8 mouse cellular contexts compared by ENCODE assay signal in genomic region chr5:143269363-143270150, GRCm38 (mm10). TPM values are rescaled to one million over a fixed set of nuclear protein-coding genes. Genes with fewer than 3 reads are reported as not detected.
DNase-seq lines count a peak whose midpoint lies in the region; ATAC-seq and TF ChIP-seq lines count a peak whose summit lies in the region.

Zfp316 (minus strand) TSS chr5:143270022.

- no peaks in the 10 kb centered on the region for H3K9me3 ChIP-seq in MEL (replicated peaks; ENCODE audit: insufficient read depth, low read length)
- no peaks in the 10 kb centered on the region for H3K9me3 ChIP-seq in hindbrain, embryonic 10.5 days
- H3K9me3 ChIP-seq in lung, postnatal 0 days (ENCODE audit: low read length) = no peaks in the 10 kb centered on the region

- WGBS in hindbrain, embryonic 10.5 days = 1% methylated on average over 79 of the region's 79 CpGs
- WGBS in lung, postnatal 0 days = under 1% methylated on average over 52 of the region's 79 CpGs

- TF ChIP-seq CTCF in MEL (IDR thresholded peaks at IDR 0.05 in 2 of 3, conservative IDR thresholded peaks at IDR 0.05 in 1 of 3; ENCODE audit: control insufficient read depth in 1 of 3, insufficient read depth in 1 of 3, low read depth in 2 of 3, low read length in 3 of 3, poor library complexity in 1 of 3, severe bottlenecking in 1 of 3) = no peak
- TF ChIP-seq CTCF in lung, postnatal 0 days (IDR thresholded peaks at IDR 0.05) = no peak

- no peaks in the 10 kb centered on the region for H3K27me3 ChIP-seq in MEL (ENCODE audit: control insufficient read depth in 1 of 2, insufficient read depth in 2 of 2, low read length in 2 of 2)
- peaks cover under 1% of the 10 kb centered on the region; the same call in 1 of the 2 replicates for H3K27me3 ChIP-seq in hindbrain, embryonic 10.5 days (ENCODE audit: insufficient read depth, poor library complexity, severe bottlenecking)
- H3K27me3 ChIP-seq in lung, postnatal 0 days (replicated peaks; ENCODE audit: insufficient read depth, low read length) = no peaks in the 10 kb centered on the region

- TF ChIP-seq RAD21 in MEL (IDR thresholded peaks at IDR 0.05; ENCODE audit: low read depth, low read length) = no peak

- H3K9ac ChIP-seq in MEL (ENCODE audit: control insufficient read depth, low read depth, low read length, poor library complexity, severe bottlenecking) = peak within 1 kb of the TSS; percentile 81
- peak within 1 kb of the TSS; percentile 52 for H3K9ac ChIP-seq in lung, postnatal 0 days (replicated peaks; ENCODE audit: low read depth)

- DNase-seq in MEL (ENCODE audit: low read depth, low spot score) = peak; percentile 79
- DNase-seq in cerebellum, adult 8-10 months = peak; percentile 75
- peak; percentile 58 to 74 for DNase-seq in frontal cortex, postnatal 10 days (ENCODE audit: low spot score in 2 of 2)
- peak; percentile 71 for DNase-seq in hindbrain, embryonic 10.5 days (ENCODE audit: low spot score)
- DNase-seq in layer of hippocampus, postnatal 10 days (ENCODE audit: low spot score in 2 of 2) = peak; percentile 72 to 83
- DNase-seq in lung, postnatal 0 days (ENCODE audit: low spot score) = peak; percentile 69
- peak; percentile 62 for DNase-seq in ovary, postnatal 14 days (ENCODE audit: low spot score)
- DNase-seq in thymus, postnatal 14 days = peak; percentile 58

- H3K36me3 ChIP-seq in MEL (ENCODE audit: control insufficient read depth in 1 of 2, insufficient read depth in 2 of 2, low read length in 2 of 2) = peaks cover 0 to 20% of the 10 kb centered on the region in 2 experiments; a peak in 2 of 4 replicates
- peaks cover 6% of the 10 kb centered on the region for H3K36me3 ChIP-seq in hindbrain, embryonic 10.5 days
- H3K36me3 ChIP-seq in lung, postnatal 0 days (ENCODE audit: insufficient read depth, low read length) = no peaks in the 10 kb centered on the region

- peaks cover 7% of the 10 kb centered on the region for H3K79me2 ChIP-seq in MEL (ENCODE audit: control insufficient read depth, insufficient read depth, low read length, poor library complexity)

- peak within 1 kb of the TSS; percentile 94 for H3K4me2 ChIP-seq in lung, postnatal 0 days (replicated peaks; ENCODE audit: low read depth, low read length)

- peak within 1 kb of the TSS; percentile 79 to 97 for H3K4me3 ChIP-seq in MEL (ENCODE audit: control insufficient read depth in 1 of 2, insufficient read depth in 1 of 2, low read depth in 2 of 2, low read length in 2 of 2)
- H3K4me3 ChIP-seq in hindbrain, embryonic 10.5 days = peak within 1 kb of the TSS; percentile 98
- peak within 1 kb of the TSS; percentile 88 for H3K4me3 ChIP-seq in lung, postnatal 0 days (ENCODE audit: low read depth, low read length)

- TF ChIP-seq POLR2A in MEL (IDR thresholded peaks at IDR 0.05; ENCODE audit: control insufficient read depth in 1 of 2, insufficient read depth in 1 of 2, low read depth in 1 of 2, low read length in 2 of 2, poor library complexity in 1 of 2) = peak; percentile 50 to 63; a peak in 3 of 4 replicates

- peaks cover 8 to 37% of the 10 kb centered on the region in 2 experiments for H3K4me1 ChIP-seq in MEL (ENCODE audit: control insufficient read depth in 1 of 2, insufficient read depth in 2 of 2, low read length in 2 of 2)
- peaks cover 37% of the 10 kb centered on the region for H3K4me1 ChIP-seq in hindbrain, embryonic 10.5 days (replicated peaks)
- no peaks in the 10 kb centered on the region for H3K4me1 ChIP-seq in lung, postnatal 0 days (ENCODE audit: insufficient read depth, low read depth, low read length)

- ATAC-seq in lung, postnatal 0 days = peak; percentile 89

- 0 out of 4 replicates have a peak, but pooled peaks of 1 of the 2 experiments have one; percentile 18 for TF ChIP-seq EP300 in MEL (IDR thresholded peaks at IDR 0.05; ENCODE audit: low read depth in 1 of 2, low read length in 2 of 2)
- TF ChIP-seq EP300 in lung, postnatal 0 days (IDR thresholded peaks at IDR 0.05) = no peak

- H3K27ac ChIP-seq in MEL (ENCODE audit: control insufficient read depth, low read depth, low read length) = peak within 1 kb of the TSS; percentile 32
- H3K27ac ChIP-seq in hindbrain, embryonic 10.5 days = peak within 1 kb of the TSS; percentile 98
- H3K27ac ChIP-seq in lung, postnatal 0 days (ENCODE audit: low read length) = no peak within 1 kb of the TSS

TF ChIP-seq in MEL, 35 proteins besides CTCF, POLR2A, EP300 and RAD21:
- TF ChIP-seq RCOR1 (IDR thresholded peaks at IDR 0.05; ENCODE audit: low read depth, low read length) (no peak), POLR2AphosphoS2 (IDR thresholded peaks at IDR 0.05; ENCODE audit: low read length) (no peak), ELF1 (IDR thresholded peaks at IDR 0.05; ENCODE audit: low read depth, low read length) (peak; percentile 71), ZC3H11A (IDR thresholded peaks at IDR 0.05; ENCODE audit: low read depth, low read length) (no peak), MYC (IDR thresholded peaks at IDR 0.05; ENCODE audit: low read depth, low read length) (0 out of 2 replicates have a peak, but pooled peaks have one; percentile 21), MAZ (IDR thresholded peaks at IDR 0.05; ENCODE audit: low read depth, low read length) (peak; percentile 64; the same call in 1 of the 2 replicates), MXI1 (IDR thresholded peaks at IDR 0.05; ENCODE audit: low read depth, low read length) (peak; percentile 58), MAFK (IDR thresholded peaks at IDR 0.05; ENCODE audit: borderline replicate concordance, low read depth, low read length) (no peak), NRF1 (IDR thresholded peaks at IDR 0.05; ENCODE audit: insufficient read depth, low read depth, low read length, poor library complexity, severe bottlenecking) (peak; percentile 51; the same call in 1 of the 2 replicates), TCF12 (IDR thresholded peaks at IDR 0.05; ENCODE audit: low read depth, low read length) (peak; percentile 24), NELFE (IDR thresholded peaks at IDR 0.05; ENCODE audit: low read depth, low read length) (peak; percentile 42; the same call in 1 of the 2 replicates), HCFC1 (IDR thresholded peaks at IDR 0.05; ENCODE audit: low read depth, low read length) (peak; percentile 69), ZMIZ1 (IDR thresholded peaks at IDR 0.05; ENCODE audit: low read depth, low read length) (peak; percentile 27), USF1 (IDR thresholded peaks at IDR 0.05; ENCODE audit: low read depth, low read length) (peak; percentile 77)
TF ChIP-seq in MEL: peak in this region for 10.

RNA-seq across cellular contexts. Expression of gene Zfp316, which starts in this region (rescaled TPM):
- 3.1 and 4.8 TPM in 2 replicates for total RNA-seq in MEL (2012; rRNA removed)
- 1 to 10 TPM in 1 of 2 experiments, not detected in 1; 4.3 TPM for polyA plus RNA-seq in MEL (2012; ENCODE audit: insufficient read depth in 1 of 2, insufficient read length in 2 of 2, low read depth in 1 of 2, low replicate concordance in 2 of 2, missing spikeins in 1 of 2)
- polyA plus RNA-seq in hindbrain, embryonic 10.5 days (2016; fragmentation: Nextera tagmentation; extraction: Ambion mirVana) = 3.9 and 6.6 TPM in 2 replicates
- 10 to 100 TPM; 21.8 to 24.4 TPM for total RNA-seq in layer of hippocampus, postnatal 10 days (2021)
- 1.4 and 1.6 TPM in 2 replicates for polyA plus RNA-seq in lung, postnatal 0 days (2015; fragmentation: Nextera tagmentation; extraction: Ambion mirVana)
